Mouse (Mus musculus) intestine, postnatal 0 days (tissue): ENCODE results near the gene Mrpl54. TPM values are rescaled to one million over a fixed set of nuclear protein-coding genes. Genes with fewer than 3 reads are reported as not detected.
A peak's percentile ranks its signal among the peaks of the same experiment; 100 is the strongest.

Source experiments
- ATAC-seq: fragments of 200-750 bp; cut with Nextera tagmentation; 2 replicates; pipeline ENCODE4 v1.8.0; 2017; ENCODE audit warnings: mild to moderate bottlenecking, moderate TSS enrichment, moderate library complexity
- H3K27ac ChIP-seq: fragments of 300-500 bp; sonication (generic); 2 replicates; pipeline ENCODE4 v1.5.1; 2014; ENCODE audit warnings: mild to moderate bottlenecking, low read depth, low read length, moderate library complexity
- H3K27me3 ChIP-seq: fragments of 300-500 bp; sonication (generic); replicated peaks from 2 replicates; pipeline ENCODE4 v1.6.1; 2014; ENCODE audit warnings: low read length, mixed read lengths; ENCODE audit not compliant: control insufficient read depth, insufficient read depth
- H3K36me3 ChIP-seq: fragments of 300-500 bp; sonication (generic); 2 replicates; pipeline ENCODE4 v1.6.1; 2014; ENCODE audit warnings: mild to moderate bottlenecking, moderate library complexity; ENCODE audit not compliant: control insufficient read depth, insufficient read depth
- H3K4me1 ChIP-seq: fragments of 300-500 bp; sonication (generic); replicated peaks from 2 replicates; pipeline ENCODE4 v1.6.1; 2014; ENCODE audit warnings: antibody characterized with exemption, low read length, mixed read lengths; ENCODE audit not compliant: control insufficient read depth, insufficient read depth
- H3K4me2 ChIP-seq: fragments of 300-500 bp; sonication (generic); replicated peaks from 2 replicates; pipeline ENCODE4 v1.6.1; 2014; ENCODE audit warnings: low read depth, mild to moderate bottlenecking, moderate library complexity
- H3K4me3 ChIP-seq: fragments of 300-500 bp; sonication (generic); 2 replicates; pipeline ENCODE4 v1.5.1; 2014; ENCODE audit warnings: low read depth, low read length
- H3K9ac ChIP-seq: fragments of 300-500 bp; sonication (generic); 2 replicates; pipeline ENCODE4 v1.6.1; 2014; ENCODE audit warnings: mild to moderate bottlenecking, low read depth, low read length
- H3K9me3 ChIP-seq: fragments of 300-500 bp; sonication (generic); 2 replicates; pipeline ENCODE4 v1.6.1; 2016; ENCODE audit warnings: mixed run types; ENCODE audit not compliant: control insufficient read depth
- CTCF ChIP-seq: sonication (generic); IDR thresholded peaks from 2 replicates; pipeline ENCODE4 v1.5.1; 2016; ENCODE audit warnings: low read depth, mild to moderate bottlenecking, control low read depth, antibody characterized with exemption, moderate library complexity
- WGBS: fragments of 180-500 bp; shearing (Covaris S2); extraction: QIAGEN DNeasy Blood & Tissue Kit; methylation state at CpG from one replicate; pipeline ENCODE4 v1.1.7; 2014; 5-methylcytosine and 5-hydroxymethylcytosine counted together
- microRNA-seq: library from miRNA; unstranded; fragments of <30 nt; microRNA quantifications from one replicate; pipeline ENCODE4, GENCODE M21; 2016
- polyA plus RNA-seq: library from polyadenylated mRNA; unstranded; fragments of >200 nt; fragmentation: Nextera tagmentation; extraction: Ambion mirVana; gene quantifications from 2 replicates; pipeline ENCODE4 v1.2.1, GENCODE M21; 2015

The Mrpl54 gene
- polyA plus RNA-seq, 1 experiment from 2014 or later = 287 TPM

DNA sequence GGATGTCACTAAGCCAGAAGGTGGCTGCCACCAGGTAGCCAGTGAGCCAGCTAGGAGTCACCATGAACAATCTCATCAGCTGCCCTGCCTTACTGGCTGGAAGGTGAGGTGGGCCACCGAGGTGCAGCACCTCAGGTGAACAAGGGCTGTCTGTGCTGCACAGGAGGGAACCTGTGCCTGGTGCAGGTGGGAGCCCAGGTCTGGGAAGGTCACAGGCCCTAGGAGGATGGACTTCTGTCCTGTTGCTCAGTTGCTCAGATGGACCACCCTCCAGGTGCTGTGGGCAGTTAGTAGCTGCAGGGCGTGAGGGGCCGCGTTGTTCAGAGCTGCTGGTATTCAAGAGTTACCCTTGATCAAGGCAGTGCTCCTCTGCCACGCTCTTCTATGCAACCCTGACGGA is 49.9 kb downstream of the Mrpl54 start:
- Histone ChIP-seq H3K4me3 (no peak overlapping the region), H3K9ac (no peak overlapping the region), H3K9me3 (no peaks in the 10 kb centered on the region), H3K27me3 (no peaks in the 10 kb centered on the region), H3K36me3 (no peaks in the 10 kb centered on the region), H3K27ac (no peak overlapping the region), H3K4me1 (peaks cover 2% of the 10 kb centered on the region; the same call in 1 of the 2 replicates), H3K4me2 (no peak overlapping the region)
- WGBS = 85% methylated on average over 6 of the region's 6 CpGs
- no peak for ATAC-seq
- TF ChIP-seq CTCF = no peak

DNA sequence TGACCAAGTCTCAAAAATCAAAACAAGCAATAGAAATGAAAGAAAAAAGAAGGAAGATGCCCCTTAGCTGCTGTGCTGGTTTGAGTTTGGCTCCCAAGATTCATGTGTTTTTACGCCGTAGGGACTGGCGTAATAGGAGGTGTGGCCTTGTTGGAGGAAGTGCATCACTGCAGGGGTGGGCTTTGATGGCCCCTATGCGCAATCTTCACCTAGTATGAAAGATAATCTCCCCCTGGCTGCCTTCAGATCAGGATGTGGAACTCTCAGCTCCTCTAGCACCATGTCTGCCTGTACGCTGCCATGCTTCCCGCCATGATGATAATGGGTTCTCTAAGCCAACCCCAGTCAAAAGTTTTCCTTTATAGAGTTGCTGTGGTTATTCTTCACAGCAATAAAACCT is 50.5 kb downstream of the Mrpl54 start:
- ATAC-seq = no peak
- no peak for TF ChIP-seq CTCF

More for the DNA sequence above, 50.5 kb downstream of the Mrpl54 start:
- Histone ChIP-seq H3K27me3 (no peaks in the 10 kb centered on the region), H3K4me2 (no peak overlapping the region), H3K9me3 (no peaks in the 10 kb centered on the region), H3K4me3 (no peak overlapping the region), H3K9ac (no peak overlapping the region), H3K4me1 (no peaks in the 10 kb centered on the region), H3K36me3 (no peaks in the 10 kb centered on the region), H3K27ac (no peak overlapping the region)
- WGBS = 88% methylated on average over 6 of the region's 6 CpGs

Small RNA genes within 50 kb of the gene (microRNA-seq; reads per million reads assigned to microRNA genes)
- 3.8 reads per million, percentile 7 among the genes with 10 or more reads in this experiment for gene Mir3057

Other genes with a start within 250 kb of the Mrpl54 start
- 0.43 and 0.91 TPM in 2 replicates for gene Diras1, start 241.3 kb downstream of the Mrpl54 start, polyA plus RNA-seq
- gene Slc39a3, start 229.5 kb downstream of the Mrpl54 start, polyA plus RNA-seq = 10.5 and 11.1 TPM in 2 replicates
- gene Sgta, start 206.8 kb downstream of the Mrpl54 start, polyA plus RNA-seq = 119 and 124 TPM in 2 replicates
- gene Thop1, start 196.9 kb downstream of the Mrpl54 start, polyA plus RNA-seq = 11.6 and 12.0 TPM in 2 replicates
- gene Creb3l3, start 168.1 kb downstream of the Mrpl54 start, polyA plus RNA-seq = 385 and 396 TPM in 2 replicates
- 258 and 259 TPM in 2 replicates for gene Map2k2, start 161.0 kb downstream of the Mrpl54 start, polyA plus RNA-seq
- 54.1 and 67.6 TPM in 2 replicates for gene Zbtb7a, start 131.7 kb downstream of the Mrpl54 start, polyA plus RNA-seq
- 32.8 and 36.5 TPM in 2 replicates for gene Pias4, start 99.0 kb downstream of the Mrpl54 start, polyA plus RNA-seq
- gene Eef2, start 90.3 kb downstream of the Mrpl54 start, polyA plus RNA-seq = 286 and 316 TPM in 2 replicates
- 50.5 and 53.4 TPM in 2 replicates for gene Dapk3, start 83.9 kb downstream of the Mrpl54 start, polyA plus RNA-seq
- 0.12 TPM in 2 replicates for gene 4930442H23Rik, start 83.1 kb downstream of the Mrpl54 start, polyA plus RNA-seq
- gene Nmrk2, start 64.9 kb downstream of the Mrpl54 start, polyA plus RNA-seq = 0.08 and 0.10 TPM in 2 replicates
- gene Atcay, start 36.1 kb downstream of the Mrpl54 start, polyA plus RNA-seq = 0.90 and 1.1 TPM in 2 replicates
- 3.2 and 3.4 TPM in 2 replicates for gene Zfr2, start 33.8 kb downstream of the Mrpl54 start, polyA plus RNA-seq
- gene Matk, start 14.0 kb downstream of the Mrpl54 start, polyA plus RNA-seq = 0.66 and 1.2 TPM in 2 replicates
- gene Apba3, start within 50 bp of the Mrpl54 start, polyA plus RNA-seq = 75.2 and 75.4 TPM in 2 replicates
- gene Tjp3, start 24.6 kb upstream of the Mrpl54 start, polyA plus RNA-seq = 43.2 and 43.4 TPM in 2 replicates
- gene Pip5k1c, start 26.0 kb upstream of the Mrpl54 start, polyA plus RNA-seq = 27.2 and 27.6 TPM in 2 replicates
- 14.7 and 15.0 TPM in 2 replicates for gene Cactin, start 54.2 kb upstream of the Mrpl54 start, polyA plus RNA-seq
- 9.8 and 10.7 TPM in 2 replicates for gene Tbxa2r, start 61.8 kb upstream of the Mrpl54 start, polyA plus RNA-seq
- 0.04 and 0.08 TPM in 2 replicates for gene Gipc3, start 76.3 kb upstream of the Mrpl54 start, polyA plus RNA-seq
- gene Hmg20b, start 83.5 kb upstream of the Mrpl54 start, polyA plus RNA-seq = 99.8 and 111 TPM in 2 replicates
- 29.6 and 32.8 TPM in 2 replicates for gene Mfsd12, start 90.6 kb upstream of the Mrpl54 start, polyA plus RNA-seq
- 0.85 and 1.5 TPM in 2 replicates for gene 4930404N11Rik, start 98.9 kb upstream of the Mrpl54 start, polyA plus RNA-seq
- gene Fzr1, start 111.6 kb upstream of the Mrpl54 start, polyA plus RNA-seq = 40.8 and 45.2 TPM in 2 replicates
- gene Dohh, start 117.5 kb upstream of the Mrpl54 start, polyA plus RNA-seq = 54.0 and 59.4 TPM in 2 replicates
- gene Gm48551, start 117.5 kb upstream of the Mrpl54 start, polyA plus RNA-seq = 0.76 and 1.1 TPM in 2 replicates
- gene Gm48552, start 122.1 kb upstream of the Mrpl54 start, polyA plus RNA-seq = 0.31 TPM in 1 of 2 replicates, not detected in the other
- 1,233 and 1,333 TPM in 2 replicates for gene Smim24, start 126.1 kb upstream of the Mrpl54 start, polyA plus RNA-seq
- 29.2 and 35.1 TPM in 2 replicates for gene Nfic, start 188.7 kb upstream of the Mrpl54 start, polyA plus RNA-seq
- 0.76 and 1.0 TPM in 2 replicates for gene Celf5, start 215.8 kb upstream of the Mrpl54 start, polyA plus RNA-seq
- 58.6 and 61.1 TPM in 2 replicates for gene Ncln, start 229.5 kb upstream of the Mrpl54 start, polyA plus RNA-seq
- 0.50 and 0.74 TPM in 2 replicates for gene S1pr4, start 233.2 kb upstream of the Mrpl54 start, polyA plus RNA-seq